Mouse (Mus musculus): Measurements from ENCODE around the gene Tada2b. TPM values are rescaled to one million over a fixed set of nuclear protein-coding genes. Genes with fewer than 3 reads are reported as not detected.

The Tada2b gene
- polyA plus RNA-seq, 1 experiment from 2014 or later: 2.6 TPM

GRCm38 (mm10) chr5:36451119-36451518 is 33.0 kb downstream of the Tada2b start:
- Histone ChIP-seq H3K4me2 (ENCODE audit: low read length) (no peak overlapping the region), H3K9me3 (replicated peaks; ENCODE audit: low read length) (no peaks in the 10 kb centered on the region), H3K27me3 (ENCODE audit: insufficient read depth, low read length) (no peaks in the 10 kb centered on the region), H3K4me3 (replicated peaks; ENCODE audit: low read depth, low read length) (no peak overlapping the region), H3K4me1 (replicated peaks; ENCODE audit: insufficient read depth, low read length) (no peaks in the 10 kb centered on the region), H3K27ac (no peak overlapping the region), H3K9ac (ENCODE audit: low read depth, low read length) (no peak overlapping the region), H3K36me3 (ENCODE audit: insufficient read depth, low read length) (no peaks in the 10 kb centered on the region)
- TF ChIP-seq CTCF (IDR thresholded peaks at IDR 0.05; ENCODE audit: low read depth): no peak
- ATAC-seq (replicated peaks; ENCODE audit: low FRiP score, low read depth) (no peak), DNase-seq (ENCODE audit: low spot score) (no peak)
- WGBS: 19% methylated on average over 10 of the region's 10 CpGs

GRCm38 (mm10) chr5:36449710-36450358 is 34.3 kb downstream of the Tada2b start:
- H3K4me2 ChIP-seq (ENCODE audit: low read length): no peak overlapping the region
- H3K36me3 ChIP-seq (ENCODE audit: insufficient read depth, low read length): no peaks in the 10 kb centered on the region
- no peak overlapping the region for H3K27ac ChIP-seq
- 61% methylated on average over 6 of the region's 6 CpGs for WGBS
- ATAC-seq (replicated peaks; ENCODE audit: low FRiP score, low read depth) (no peak), DNase-seq (ENCODE audit: low spot score) (no peak)
- no peak for TF ChIP-seq CTCF (IDR thresholded peaks at IDR 0.05; ENCODE audit: low read depth)
- H3K9ac ChIP-seq (ENCODE audit: low read depth, low read length): no peak overlapping the region
- H3K4me3 ChIP-seq (replicated peaks; ENCODE audit: low read depth, low read length): no peak overlapping the region
- H3K9me3 ChIP-seq (replicated peaks; ENCODE audit: low read length): no peaks in the 10 kb centered on the region
- no peaks in the 10 kb centered on the region for H3K4me1 ChIP-seq (replicated peaks; ENCODE audit: insufficient read depth, low read length)
- H3K27me3 ChIP-seq (ENCODE audit: insufficient read depth, low read length): no peaks in the 10 kb centered on the region

GRCm38 (mm10) chr5:36447872-36448271 is 36.2 kb downstream of the Tada2b start:
- no peaks in the 10 kb centered on the region for H3K4me1 ChIP-seq (replicated peaks; ENCODE audit: insufficient read depth, low read length)
- H3K27ac ChIP-seq: no peak overlapping the region
- no peaks in the 10 kb centered on the region for H3K9me3 ChIP-seq (replicated peaks; ENCODE audit: low read length)
- no peak for TF ChIP-seq CTCF (IDR thresholded peaks at IDR 0.05; ENCODE audit: low read depth)
- H3K27me3 ChIP-seq (ENCODE audit: insufficient read depth, low read length): no peaks in the 10 kb centered on the region
- no peak overlapping the region for H3K9ac ChIP-seq (ENCODE audit: low read depth, low read length)
- WGBS: 91% methylated on average over 12 of the region's 12 CpGs
- no peak for ATAC-seq (replicated peaks; ENCODE audit: low FRiP score, low read depth)
- no peak overlapping the region for H3K4me2 ChIP-seq (ENCODE audit: low read length)
- no peak for DNase-seq (ENCODE audit: low spot score)
- no peaks in the 10 kb centered on the region for H3K36me3 ChIP-seq (ENCODE audit: insufficient read depth, low read length)
- no peak overlapping the region for H3K4me3 ChIP-seq (replicated peaks; ENCODE audit: low read depth, low read length)

GRCm38 (mm10) chr5:36446166-36446890 is 37.8 kb downstream of the Tada2b start:
- H3K9me3 ChIP-seq (replicated peaks; ENCODE audit: low read length): no peaks in the 10 kb centered on the region
- TF ChIP-seq CTCF (IDR thresholded peaks at IDR 0.05; ENCODE audit: low read depth): no peak
- H3K27me3 ChIP-seq (ENCODE audit: insufficient read depth, low read length): no peaks in the 10 kb centered on the region
- no peak overlapping the region for H3K4me2 ChIP-seq (ENCODE audit: low read length)
- ATAC-seq (replicated peaks; ENCODE audit: low FRiP score, low read depth): no peak
- H3K4me1 ChIP-seq (replicated peaks; ENCODE audit: insufficient read depth, low read length): no peaks in the 10 kb centered on the region
- H3K36me3 ChIP-seq (ENCODE audit: insufficient read depth, low read length): no peaks in the 10 kb centered on the region
- WGBS: 55% methylated on average over 9 of the region's 9 CpGs
- no peak for DNase-seq (ENCODE audit: low spot score)
- H3K4me3 ChIP-seq (replicated peaks; ENCODE audit: low read depth, low read length): no peak overlapping the region
- H3K9ac ChIP-seq (ENCODE audit: low read depth, low read length): no peak overlapping the region
- H3K27ac ChIP-seq: no peak overlapping the region

- no peak for TF ChIP-seq CTCF (IDR thresholded peaks at IDR 0.05; ENCODE audit: low read depth)
- WGBS: 37% methylated on average over 8 of the region's 8 CpGs
- no peaks in the 10 kb centered on the region for H3K27me3 ChIP-seq (ENCODE audit: insufficient read depth, low read length)
- H3K4me2 ChIP-seq (ENCODE audit: low read length): no peak overlapping the region
- no peaks in the 10 kb centered on the region for H3K36me3 ChIP-seq (ENCODE audit: insufficient read depth, low read length)
- H3K27ac ChIP-seq: no peak overlapping the region
- H3K9ac ChIP-seq (ENCODE audit: low read depth, low read length): no peak overlapping the region
- ATAC-seq (replicated peaks; ENCODE audit: low FRiP score, low read depth) (no peak), DNase-seq (ENCODE audit: low spot score) (no peak)
- H3K4me3 ChIP-seq (replicated peaks; ENCODE audit: low read depth, low read length): no peak overlapping the region
- no peaks in the 10 kb centered on the region for H3K4me1 ChIP-seq (replicated peaks; ENCODE audit: insufficient read depth, low read length)
- no peaks in the 10 kb centered on the region for H3K9me3 ChIP-seq (replicated peaks; ENCODE audit: low read length)
These were observed 39.1 kb downstream of the Tada2b start for GRCm38 (mm10) chr5:36445028-36445427.

- no peaks in the 10 kb centered on the region for H3K9me3 ChIP-seq (replicated peaks; ENCODE audit: low read length)
- ATAC-seq (replicated peaks; ENCODE audit: low FRiP score, low read depth): no peak
- H3K4me2 ChIP-seq (ENCODE audit: low read length): no peak overlapping the region
- TF ChIP-seq CTCF (IDR thresholded peaks at IDR 0.05; ENCODE audit: low read depth): no peak
- WGBS: 59% methylated on average over 4 of the region's 4 CpGs
- no peak overlapping the region for H3K9ac ChIP-seq (ENCODE audit: low read depth, low read length)
- DNase-seq (ENCODE audit: low spot score): no peak
- no peak overlapping the region for H3K4me3 ChIP-seq (replicated peaks; ENCODE audit: low read depth, low read length)
- no peaks in the 10 kb centered on the region for H3K4me1 ChIP-seq (replicated peaks; ENCODE audit: insufficient read depth, low read length)
- H3K27me3 ChIP-seq (ENCODE audit: insufficient read depth, low read length): no peaks in the 10 kb centered on the region
- H3K27ac ChIP-seq: no peak overlapping the region
- no peaks in the 10 kb centered on the region for H3K36me3 ChIP-seq (ENCODE audit: insufficient read depth, low read length)
These were observed 39.5 kb downstream of the Tada2b start for GRCm38 (mm10) chr5:36444611-36445010.

Data from kidney, postnatal 0 days (tissue).